Mouse (Mus musculus) lung, embryonic 14.5 days (tissue): Measurements from ENCODE around the gene Muc13. TPM values are rescaled to one million over a fixed set of nuclear protein-coding genes. Genes with fewer than 3 reads are reported as not detected.
A peak's percentile ranks its signal among the peaks of the same experiment; 100 is the strongest.

Source experiments
- ATAC-seq: fragments of 200-750 bp; cut with Nextera tagmentation; 2 replicates; pipeline ENCODE4 v1.8.0; 2017; ENCODE audit warnings: mild to moderate bottlenecking, moderate TSS enrichment, moderate library complexity; ENCODE audit not compliant: insufficient read depth
- DNase-seq: peaks from one replicate; pipeline ENCODE4 v3.0.0-alpha.2; 2015
- H3K27ac ChIP-seq: fragments of 300-500 bp; sonication (generic); 2 replicates; pipeline ENCODE4 v1.5.1; 2014; ENCODE audit warnings: low read depth, mild to moderate bottlenecking, moderate library complexity
- H3K27me3 ChIP-seq: fragments of 300-500 bp; sonication (generic); 2 replicates; pipeline ENCODE4 v1.6.1; 2014; ENCODE audit warnings: low read length, control low read depth; ENCODE audit not compliant: insufficient read depth
- H3K36me3 ChIP-seq: fragments of 300-500 bp; sonication (generic); 2 replicates; pipeline ENCODE4 v1.6.1; 2014; ENCODE audit warnings: control low read depth; ENCODE audit not compliant: insufficient read depth
- H3K4me1 ChIP-seq: fragments of 300-500 bp; sonication (generic); 2 replicates; pipeline ENCODE4 v1.6.1; 2014; ENCODE audit warnings: antibody characterized with exemption, control low read depth; ENCODE audit not compliant: insufficient read depth
- H3K4me2 ChIP-seq: fragments of 300-500 bp; sonication (generic); 2 replicates; pipeline ENCODE4 v1.6.1; 2014; ENCODE audit warnings: mild to moderate bottlenecking
- H3K4me3 ChIP-seq: fragments of 300-500 bp; sonication (generic); 2 replicates; pipeline ENCODE4 v1.5.1; 2014; ENCODE audit warnings: low read depth, low read length
- H3K9ac ChIP-seq: fragments of 300-500 bp; sonication (generic); 2 replicates; pipeline ENCODE4 v1.6.1; 2014
- H3K9me3 ChIP-seq: fragments of 300-500 bp; sonication (generic); 2 replicates; pipeline ENCODE4 v1.6.1; 2016; ENCODE audit warnings: low read depth, low read length, control low read depth
- CTCF ChIP-seq: IDR thresholded peaks from 2 replicates; pipeline ENCODE4 v1.5.1; 2016; ENCODE audit warnings: antibody characterized with exemption, low read depth
- WGBS: fragments of 180-500 bp; shearing (Covaris S2); extraction: QIAGEN DNeasy Blood & Tissue Kit; methylation state at CpG from one replicate; pipeline ENCODE4 v1.1.7; 2014; 5-methylcytosine and 5-hydroxymethylcytosine counted together
- polyA plus RNA-seq: library from polyadenylated mRNA; unstranded; fragments of >200 nt; fragmentation: Nextera tagmentation; extraction: Ambion mirVana; gene quantifications from 2 replicates; pipeline ENCODE4 v1.2.1, GENCODE M21; 2014

The Muc13 gene
- polyA plus RNA-seq, 1 experiment from 2014 or later = not detected

DNA sequence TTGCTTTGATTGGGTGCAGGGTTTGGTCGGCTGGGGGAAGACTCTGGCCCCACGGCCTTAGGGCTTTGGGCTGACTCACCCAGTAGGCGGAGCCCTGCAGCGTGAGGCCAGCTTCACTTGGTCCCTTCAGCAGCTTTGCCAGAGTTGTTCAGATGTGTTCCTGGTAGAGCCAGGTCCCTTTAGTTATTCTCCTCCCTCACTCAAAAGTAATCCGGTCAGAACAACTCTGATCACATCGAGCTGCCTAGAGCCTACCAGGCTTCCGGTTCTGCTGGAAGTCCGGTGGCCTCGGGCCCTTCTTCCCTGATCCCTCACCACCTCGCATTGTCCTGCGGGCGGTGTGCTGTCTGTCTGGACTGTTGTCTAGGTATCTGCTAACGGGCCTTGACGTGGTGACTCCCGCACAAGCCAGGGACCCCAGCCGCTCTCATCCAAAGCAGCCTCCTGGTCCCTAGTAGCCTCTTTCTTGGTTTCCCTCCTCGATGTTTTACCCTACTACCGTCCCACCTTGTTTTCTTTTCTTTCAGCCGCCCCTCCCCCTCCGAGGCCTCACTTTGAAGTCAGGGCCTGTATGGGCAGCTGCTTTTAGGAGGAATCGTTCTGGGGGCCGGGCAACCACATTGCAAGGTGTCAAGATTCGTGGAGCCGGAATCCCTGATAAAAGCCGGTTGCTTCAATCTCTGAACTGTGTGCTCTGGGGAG lies 40.1 kb downstream of the Muc13 start:
- peaks cover 22% of the 10 kb centered on the region; the same call in 1 of the 2 replicates for H3K4me1 ChIP-seq

DNA sequence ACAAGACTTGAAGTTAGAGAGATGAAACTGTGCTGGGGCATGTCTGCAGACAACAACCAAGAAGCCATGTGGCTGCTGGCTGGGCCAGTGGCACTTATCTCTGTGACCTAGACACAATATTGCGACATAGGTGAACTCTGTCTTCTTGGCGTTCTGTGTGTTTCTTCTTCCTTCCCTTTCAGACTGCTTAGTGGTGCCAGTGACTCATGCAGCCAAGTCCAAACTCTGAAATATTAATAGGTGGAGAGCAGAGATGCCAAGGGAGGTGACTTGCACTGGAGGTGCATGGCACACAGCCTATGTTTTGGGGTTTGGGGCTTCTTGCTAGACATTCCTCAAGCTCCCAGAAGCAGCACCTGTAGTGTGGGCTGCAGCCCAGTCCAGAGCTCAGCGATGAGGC lies 42.8 kb downstream of the Muc13 start:
- no peaks in the 10 kb centered on the region for H3K9me3 ChIP-seq
- H3K4me1 ChIP-seq = peaks cover 20% of the 10 kb centered on the region; the same call in 1 of the 2 replicates
- no peak overlapping the region for H3K9ac ChIP-seq
- ATAC-seq = no peak
- H3K27me3 ChIP-seq = no peaks in the 10 kb centered on the region
- no peak for TF ChIP-seq CTCF
- H3K27ac ChIP-seq = no peak overlapping the region
- H3K4me2 ChIP-seq = no peak overlapping the region
- DNase-seq = peak; percentile 18
- WGBS = 65% methylated on average over 3 of the region's 3 CpGs
- no peaks in the 10 kb centered on the region for H3K36me3 ChIP-seq
- H3K4me3 ChIP-seq = no peak overlapping the region

More for the DNA sequence above, 40.1 kb downstream of the Muc13 start:
- Histone ChIP-seq H3K9me3 (no peaks in the 10 kb centered on the region), H3K27me3 (no peaks in the 10 kb centered on the region), H3K4me2 (peak overlapping the region; percentile 67), H3K4me3 (peak overlapping the region; percentile 26), H3K9ac (peak overlapping the region; percentile 43; the same call in 1 of the 2 replicates), H3K27ac (peak overlapping the region; percentile 22; the same call in 1 of the 2 replicates), H3K36me3 (no peaks in the 10 kb centered on the region)
- TF ChIP-seq CTCF = peak; percentile 50
- 6% methylated on average over 25 of the region's 25 CpGs for WGBS
- peak; percentile 37; the same call in 1 of the 2 replicates for ATAC-seq
- peak; percentile 78 for DNase-seq

DNA sequence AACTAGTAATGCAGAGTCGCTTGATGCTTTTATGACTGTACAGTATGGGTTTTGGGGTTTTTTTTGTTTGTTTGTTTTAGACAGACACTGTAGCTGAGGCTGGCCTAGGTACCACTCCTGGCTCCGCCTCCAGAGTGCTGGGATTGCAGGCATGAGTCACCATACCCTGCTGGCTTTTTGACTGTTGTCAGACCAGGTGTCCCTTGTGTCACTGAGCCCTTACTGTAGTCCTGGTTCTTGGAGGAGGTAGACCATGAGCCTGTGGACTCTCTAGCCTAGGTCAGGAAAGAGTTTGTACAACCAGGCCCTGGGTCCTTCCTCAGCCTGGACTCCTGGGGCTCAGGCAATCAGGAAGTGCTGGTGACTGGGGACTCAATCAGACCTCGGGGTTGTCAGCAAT lies 43.4 kb downstream of the Muc13 start:
- no peak for ATAC-seq
- H3K4me3 ChIP-seq = no peak overlapping the region
- peaks cover 20% of the 10 kb centered on the region; the same call in 1 of the 2 replicates for H3K4me1 ChIP-seq
- WGBS = 74% methylated on average over 3 of the region's 3 CpGs
- H3K27ac ChIP-seq = no peak overlapping the region
- no peaks in the 10 kb centered on the region for H3K9me3 ChIP-seq
- no peaks in the 10 kb centered on the region for H3K36me3 ChIP-seq
- no peak overlapping the region for H3K4me2 ChIP-seq
- H3K9ac ChIP-seq = no peak overlapping the region
- no peak for TF ChIP-seq CTCF
- no peak for DNase-seq
- no peaks in the 10 kb centered on the region for H3K27me3 ChIP-seq

DNA sequence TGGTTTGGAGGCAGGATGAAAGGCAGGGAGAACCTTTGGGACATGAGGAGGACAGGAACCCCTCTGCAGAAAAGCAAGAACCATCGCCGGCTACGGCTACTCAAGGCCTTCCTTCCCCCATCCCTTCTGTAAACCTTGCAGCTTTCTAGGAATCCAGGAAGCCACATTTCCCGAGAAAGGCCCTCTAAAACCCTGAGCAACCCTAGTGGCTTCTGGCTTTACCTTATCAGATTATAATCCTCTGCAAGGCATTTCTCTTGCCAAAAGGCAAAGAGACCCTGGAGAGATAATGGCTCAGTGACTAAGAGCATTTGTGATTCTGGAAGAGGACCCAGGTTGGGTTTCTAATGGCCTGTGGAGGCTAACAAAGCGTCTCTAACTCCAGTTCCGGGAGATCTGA lies 46.8 kb downstream of the Muc13 start:
- Histone ChIP-seq H3K27ac (no peak overlapping the region), H3K9ac (no peak overlapping the region)
- 56% methylated on average over 6 of the region's 6 CpGs for WGBS

DNA sequence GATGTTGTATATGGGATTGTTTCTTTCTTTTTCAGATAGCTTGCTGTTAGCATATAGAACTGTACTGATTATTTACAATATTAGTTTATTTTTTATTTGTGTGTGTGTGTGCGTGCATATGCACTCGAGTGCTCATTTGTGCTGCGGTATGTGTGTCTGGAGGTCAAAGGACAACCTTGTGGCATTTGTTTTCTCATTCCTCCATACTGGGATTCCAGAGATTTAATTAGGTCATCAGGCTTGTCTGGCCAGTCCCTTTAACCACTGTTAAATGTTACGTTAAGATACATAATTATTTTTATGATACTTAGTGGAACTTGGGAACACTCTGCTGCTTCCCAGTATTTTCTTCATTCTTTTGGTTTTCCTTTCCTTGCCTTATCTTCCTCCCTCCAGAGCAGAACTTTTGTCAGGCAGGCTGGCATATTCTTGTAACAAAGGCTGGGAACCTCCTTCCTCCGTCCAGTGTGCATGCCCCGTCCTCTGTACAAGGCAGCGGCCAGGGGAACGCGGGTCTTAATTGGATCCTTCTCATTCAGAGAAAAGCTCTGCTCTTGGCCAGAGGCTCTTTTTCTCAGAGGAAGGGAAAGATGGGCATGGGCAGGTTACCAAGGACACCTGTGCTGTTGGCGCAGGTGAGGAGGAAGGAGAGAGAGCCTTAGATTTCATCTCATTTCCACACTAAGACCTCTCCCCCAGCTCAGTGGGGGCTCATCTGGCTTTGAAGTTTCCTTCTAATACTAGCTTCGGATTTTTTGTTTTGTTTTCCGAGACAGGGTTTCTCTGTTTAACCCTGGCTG lies 48.4 kb downstream of the Muc13 start:
- Histone ChIP-seq H3K4me3 (no peak overlapping the region), H3K36me3 (peaks cover 6% of the 10 kb centered on the region), H3K27me3 (no peaks in the 10 kb centered on the region), H3K4me2 (no peak overlapping the region), H3K27ac (no peak overlapping the region), H3K9me3 (no peaks in the 10 kb centered on the region), H3K9ac (no peak overlapping the region), H3K4me1 (no peaks in the 10 kb centered on the region)
- DNase-seq (no peak), ATAC-seq (no peak)
- WGBS = 80% methylated on average over 12 of the region's 12 CpGs
- no peak for TF ChIP-seq CTCF

More for the DNA sequence above, 46.8 kb downstream of the Muc13 start:
- no peaks in the 10 kb centered on the region for H3K9me3 ChIP-seq
- ATAC-seq (no peak), DNase-seq (no peak)
- TF ChIP-seq CTCF = no peak
- no peaks in the 10 kb centered on the region for H3K36me3 ChIP-seq
- no peak overlapping the region for H3K4me3 ChIP-seq
- H3K4me1 ChIP-seq = no peaks in the 10 kb centered on the region
- H3K27me3 ChIP-seq = no peaks in the 10 kb centered on the region
- no peak overlapping the region for H3K4me2 ChIP-seq

DNA sequence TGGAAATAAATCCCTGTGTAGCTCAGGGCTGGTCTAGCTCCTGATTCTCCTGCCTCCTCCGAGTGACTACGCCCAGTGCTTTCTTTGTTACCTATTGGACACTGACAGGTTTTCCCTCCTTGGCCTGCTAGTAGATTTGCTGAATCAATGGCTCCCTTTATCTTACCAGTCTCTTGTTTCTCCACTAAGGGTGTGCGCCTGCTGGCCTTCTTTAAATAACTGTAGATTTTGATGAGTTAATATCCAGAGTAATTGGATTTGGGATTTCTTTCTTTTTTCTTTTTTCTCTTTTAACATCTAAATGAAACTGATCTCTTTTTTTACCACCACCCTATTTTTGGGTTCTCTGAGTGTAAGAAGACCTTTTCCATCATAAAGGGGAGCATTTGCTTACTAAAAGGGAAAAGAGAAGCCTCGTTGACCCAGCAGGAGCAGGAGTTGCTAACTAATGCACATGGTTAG lies 50.3 kb downstream of the Muc13 start:
- Histone ChIP-seq H3K9me3 (no peaks in the 10 kb centered on the region), H3K27me3 (no peaks in the 10 kb centered on the region), H3K9ac (no peak overlapping the region), H3K36me3 (peaks cover 6% of the 10 kb centered on the region), H3K4me2 (no peak overlapping the region), H3K27ac (no peak overlapping the region), H3K4me1 (no peaks in the 10 kb centered on the region), H3K4me3 (no peak overlapping the region)
- TF ChIP-seq CTCF = no peak
- WGBS = 66% methylated on average over 4 of the region's 4 CpGs
- ATAC-seq = no peak
- no peak for DNase-seq

DNA sequence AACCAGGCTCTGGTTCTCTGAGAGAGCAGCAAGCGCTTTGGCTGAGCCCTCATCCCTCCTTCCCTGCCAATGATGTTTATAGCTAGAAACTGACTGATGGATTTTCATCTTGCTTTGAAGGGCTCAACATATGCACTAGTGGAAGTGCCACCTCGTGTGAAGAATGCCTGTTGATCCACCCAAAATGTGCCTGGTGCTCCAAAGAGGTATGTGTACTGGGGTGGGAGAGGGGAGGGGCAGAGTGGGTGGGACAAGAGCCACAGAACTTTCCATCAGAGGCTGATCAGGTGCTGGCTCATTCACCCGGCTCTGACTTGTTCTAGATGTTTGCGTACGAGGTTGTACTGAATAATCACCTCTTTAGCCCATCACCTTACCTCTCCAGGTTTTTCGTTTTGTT lies 51.0 kb downstream of the Muc13 start:
- H3K4me3 ChIP-seq = no peak overlapping the region
- ATAC-seq (no peak), DNase-seq (no peak)
- H3K36me3 ChIP-seq = peaks cover 6% of the 10 kb centered on the region
- H3K4me1 ChIP-seq = no peaks in the 10 kb centered on the region
- WGBS = 73% methylated on average over 6 of the region's 6 CpGs
- no peaks in the 10 kb centered on the region for H3K9me3 ChIP-seq
- no peak overlapping the region for H3K9ac ChIP-seq
- H3K27me3 ChIP-seq = no peaks in the 10 kb centered on the region
- H3K27ac ChIP-seq = no peak overlapping the region
- no peak for TF ChIP-seq CTCF
- no peak overlapping the region for H3K4me2 ChIP-seq
